Mouse (Mus musculus) lung, embryonic 16.5 days (tissue): ENCODE results near the gene Bicral. TPM values are rescaled to one million over a fixed set of nuclear protein-coding genes. Genes with fewer than 3 reads are reported as not detected.
"Not testable (repeated sequence)": the region's sequence is repeated elsewhere in the genome, so short reads cannot be mapped to it uniquely, and the experiment has no call there.

Experiments
- ATAC-seq: fragments of 200-750 bp; cut with Nextera tagmentation; 2 replicates; pipeline ENCODE4 v1.8.0; 2017; ENCODE audit warnings: low read depth, mild to moderate bottlenecking, moderate library complexity
- H3K27ac ChIP-seq: fragments of 300-500 bp; sonication (generic); 2 replicates; pipeline ENCODE4 v1.5.1; 2014; ENCODE audit warnings: mild to moderate bottlenecking, control low read depth, low read length
- H3K27me3 ChIP-seq: fragments of 300-500 bp; sonication (generic); 2 replicates; pipeline ENCODE4 v1.6.1; 2014; ENCODE audit warnings: low read depth, low read length, mixed read lengths; ENCODE audit not compliant: control insufficient read depth, insufficient read depth
- H3K36me3 ChIP-seq: fragments of 300-500 bp; sonication (generic); 2 replicates; pipeline ENCODE4 v1.6.1; 2014; ENCODE audit warnings: low read length; ENCODE audit not compliant: control insufficient read depth, insufficient read depth
- H3K4me1 ChIP-seq: fragments of 300-500 bp; sonication (generic); replicated peaks from 2 replicates; pipeline ENCODE4 v1.6.1; 2014; ENCODE audit warnings: low read length, mixed read lengths; ENCODE audit not compliant: control insufficient read depth, insufficient read depth
- H3K4me2 ChIP-seq: fragments of 300-500 bp; sonication (generic); 2 replicates; pipeline ENCODE4 v1.6.1; 2014; ENCODE audit warnings: low read depth, low read length, control low read depth
- H3K4me3 ChIP-seq: fragments of 300-500 bp; sonication (generic); 2 replicates; pipeline ENCODE4 v1.5.1; 2014; ENCODE audit warnings: mild to moderate bottlenecking, low read length, control low read depth
- H3K9ac ChIP-seq: fragments of 300-500 bp; sonication (generic); 2 replicates; pipeline ENCODE4 v1.6.1; 2014; ENCODE audit warnings: low read length, control low read depth
- H3K9me3 ChIP-seq: fragments of 300-500 bp; sonication (generic); 2 replicates; pipeline ENCODE4 v1.6.1; 2016; ENCODE audit warnings: low read length; ENCODE audit not compliant: control insufficient read depth
- WGBS: fragments of 180-500 bp; shearing (Covaris S2); extraction: QIAGEN DNeasy Blood & Tissue Kit; methylation state at CpG from one replicate; pipeline ENCODE4 v1.1.7; 2014; 5-methylcytosine and 5-hydroxymethylcytosine counted together
- polyA plus RNA-seq: library from polyadenylated mRNA; unstranded; fragments of >200 nt; fragmentation: Nextera tagmentation; extraction: Ambion mirVana; gene quantifications from 2 replicates; pipeline ENCODE4 v1.2.1, GENCODE M21; 2015

The Bicral gene
- polyA plus RNA-seq, 1 experiment from 2014 or later: 4.4 TPM

- H3K36me3 ChIP-seq: peaks cover 13% of the 10 kb centered on the region
- H3K4me1 ChIP-seq: no peaks in the 10 kb centered on the region
- 86% methylated on average over 4 of the region's 4 CpGs for WGBS
- no peak for ATAC-seq
- no peaks in the 10 kb centered on the region for H3K9me3 ChIP-seq
- no peak overlapping the region for H3K27ac ChIP-seq
- H3K9ac ChIP-seq: no peak overlapping the region
- no peak overlapping the region for H3K4me3 ChIP-seq
- no peak overlapping the region for H3K4me2 ChIP-seq
- no peaks in the 10 kb centered on the region for H3K27me3 ChIP-seq
Measured at GRCm38 (mm10) chr17:46796743-46797142, 61.5 kb downstream of the Bicral start.

DNA sequence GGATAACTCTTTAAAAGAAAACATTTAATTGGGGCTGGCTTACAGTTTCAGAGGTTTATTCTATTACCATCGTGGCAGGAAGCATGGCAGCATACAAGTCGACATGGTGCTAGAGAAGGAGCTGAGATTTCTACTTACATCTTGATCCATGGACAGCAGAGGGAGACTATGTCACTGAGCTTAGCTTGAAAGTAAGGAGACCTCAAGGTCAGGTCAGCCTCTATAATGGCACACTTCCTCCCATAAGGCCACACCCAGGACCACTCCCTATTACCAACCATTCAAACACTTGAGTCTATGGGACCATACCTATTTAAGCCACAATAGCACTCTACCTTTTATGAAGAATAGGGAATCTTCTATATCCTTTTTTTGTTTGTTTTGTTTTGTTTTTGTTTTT lies 65.3 kb downstream of the Bicral start:
- H3K9ac ChIP-seq: no peak overlapping the region
- H3K36me3 ChIP-seq: no peaks in the 10 kb centered on the region
- H3K27ac ChIP-seq: no peak overlapping the region
- no peaks in the 10 kb centered on the region for H3K27me3 ChIP-seq
- no peaks in the 10 kb centered on the region for H3K4me1 ChIP-seq
- H3K4me2 ChIP-seq: no peak overlapping the region
- 78% methylated on average over 2 of the region's 2 CpGs for WGBS
- H3K9me3 ChIP-seq: no peaks in the 10 kb centered on the region
- no peak for ATAC-seq
- no peak overlapping the region for H3K4me3 ChIP-seq

GRCm38 (mm10) chr17:46787974-46788373 lies 70.3 kb downstream of the Bicral start:
- H3K9me3 ChIP-seq, H3K9ac ChIP-seq, ATAC-seq, H3K4me1 ChIP-seq, H3K27ac ChIP-seq, H3K36me3 ChIP-seq, H3K4me2 ChIP-seq, H3K27me3 ChIP-seq, H3K4me3 ChIP-seq: not testable (repeated sequence)
- WGBS: 64% methylated on average over 2 of the region's 2 CpGs

GRCm38 (mm10) chr17:46786952-46787351 lies 71.3 kb downstream of the Bicral start:
- Histone ChIP-seq H3K4me3 (no peak overlapping the region), H3K27me3 (no peaks in the 10 kb centered on the region), H3K4me1 (no peaks in the 10 kb centered on the region), H3K36me3 (no peaks in the 10 kb centered on the region), H3K27ac (no peak overlapping the region), H3K4me2 (no peak overlapping the region), H3K9me3 (no peaks in the 10 kb centered on the region), H3K9ac (no peak overlapping the region)
- ATAC-seq: no peak
- 84% methylated on average over 5 of the region's 5 CpGs for WGBS

DNA sequence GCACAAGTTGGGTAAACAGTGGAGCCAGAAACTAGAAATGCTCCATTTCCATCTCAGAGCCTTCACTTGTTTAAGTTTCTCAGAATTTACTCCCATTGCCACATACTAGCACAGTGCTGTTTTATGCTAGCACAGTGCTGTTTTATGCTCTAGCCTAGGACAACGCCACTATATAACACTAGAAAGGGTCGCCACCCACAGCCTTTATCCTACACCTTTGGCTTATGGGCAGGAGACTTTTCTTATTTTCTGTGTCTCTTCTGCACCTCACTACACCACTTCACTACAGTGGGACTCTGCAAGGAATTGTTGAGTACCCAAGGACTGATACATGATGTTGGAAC lies 75.1 kb downstream of the Bicral start:
- Histone ChIP-seq H3K9me3 (no peaks in the 10 kb centered on the region), H3K4me3 (peak overlapping the region; percentile 77), H3K4me1 (peaks cover 6% of the 10 kb centered on the region), H3K9ac (peak overlapping the region; percentile 81), H3K27ac (peak overlapping the region; percentile 89), H3K36me3 (peaks cover 24% of the 10 kb centered on the region), H3K27me3 (no peaks in the 10 kb centered on the region), H3K4me2 (peak overlapping the region; percentile 74)
- ATAC-seq: no peak
- 84% methylated on average over 2 of the region's 2 CpGs for WGBS

DNA sequence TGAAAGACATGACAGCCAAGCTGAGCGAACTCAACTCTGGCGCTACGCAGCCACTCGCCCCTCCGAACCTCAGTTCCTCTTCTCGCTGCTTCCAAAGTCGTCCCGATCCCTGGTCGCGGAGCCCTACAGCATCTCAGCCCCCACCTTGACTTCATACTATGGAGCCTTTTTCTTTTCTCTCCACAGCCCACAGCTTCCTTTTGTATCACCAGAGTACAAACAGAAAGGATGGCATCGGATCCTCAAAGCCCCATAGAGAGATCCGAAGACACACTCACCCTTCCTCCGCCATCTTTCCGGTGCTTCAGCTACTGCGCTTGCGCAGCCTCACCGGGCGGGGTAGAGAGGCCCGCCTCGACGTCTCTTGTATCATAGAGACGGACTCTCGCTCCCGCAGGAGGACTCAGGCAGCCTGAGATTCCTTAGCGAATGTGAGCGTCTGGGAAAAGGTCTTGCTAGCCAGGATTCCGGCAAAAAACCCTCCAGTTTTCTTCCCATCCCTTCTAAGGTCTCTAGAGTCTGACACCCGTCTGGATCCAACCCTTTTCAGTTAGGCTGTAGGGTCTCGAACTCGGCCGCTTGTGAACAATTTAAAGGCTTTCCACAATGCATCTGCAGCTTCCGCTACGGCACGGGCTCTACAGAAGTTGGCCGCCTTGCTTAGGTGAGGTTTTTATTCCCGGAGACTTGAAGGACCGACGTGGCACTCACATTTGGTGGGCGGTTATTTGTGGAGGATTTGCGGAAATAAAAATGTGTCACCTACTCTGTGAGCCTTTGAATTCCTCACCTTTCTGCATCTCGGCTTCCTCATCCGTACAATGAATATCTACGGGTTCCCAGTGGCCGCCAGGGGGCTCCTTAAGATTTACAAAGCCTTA lies 75.7 kb downstream of the Bicral start, which contains the start of gene Rpl7l1:
Gene Rpl7l1 (minus strand): TSS at position 332 of the 881 bp plus-strand sequence.
- Histone ChIP-seq H3K4me2 (peak within 1 kb of the TSS; percentile 74), H3K27me3 (no peaks in the 10 kb centered on the region), H3K9me3 (no peaks in the 10 kb centered on the region), H3K4me3 (peak within 1 kb of the TSS; percentile 77), H3K27ac (peak within 1 kb of the TSS; percentile 89), H3K9ac (peak within 1 kb of the TSS; percentile 82), H3K36me3 (peaks cover 30% of the 10 kb centered on the region), H3K4me1 (peaks cover 6% of the 10 kb centered on the region)
- WGBS: under 1% methylated on average over 44 of the region's 44 CpGs
- peak; percentile 97 for ATAC-seq

DNA sequence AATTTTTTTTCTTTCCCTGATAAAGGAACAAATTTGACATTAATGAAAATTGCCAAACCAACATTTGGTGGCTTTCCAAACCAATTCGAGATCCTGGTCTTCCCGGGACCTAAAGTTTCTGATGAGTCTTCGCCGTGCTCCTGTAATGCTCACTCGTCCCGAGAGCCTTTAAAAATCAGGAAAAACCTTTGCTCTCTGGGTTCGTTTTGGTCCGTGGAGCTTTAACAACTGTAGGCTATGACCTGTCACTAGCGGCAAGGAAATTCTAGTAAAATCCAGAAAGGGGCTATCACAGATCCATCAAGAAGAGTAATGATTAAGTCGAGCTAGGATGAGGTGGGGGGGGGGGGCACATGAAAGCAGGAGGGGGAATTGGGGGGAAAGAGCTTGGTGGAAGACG lies 76.4 kb downstream of the Bicral start:
- Histone ChIP-seq H3K9me3 (no peaks in the 10 kb centered on the region), H3K4me2 (peak overlapping the region; percentile 74), H3K4me3 (peak overlapping the region; percentile 77), H3K9ac (peak overlapping the region; percentile 82), H3K27me3 (no peaks in the 10 kb centered on the region), H3K36me3 (peaks cover 37% of the 10 kb centered on the region), H3K4me1 (peaks cover 6% of the 10 kb centered on the region), H3K27ac (peak overlapping the region; percentile 88)
- peak; percentile 4; the same call in 1 of the 2 replicates for ATAC-seq
- WGBS: 2% methylated on average over 11 of the region's 11 CpGs

- ATAC-seq: no peak
- Histone ChIP-seq H3K36me3 (peaks cover 57% of the 10 kb centered on the region), H3K27ac (peak overlapping the region; percentile 69), H3K9ac (no peak overlapping the region), H3K27me3 (no peaks in the 10 kb centered on the region), H3K4me3 (no peak overlapping the region), H3K4me2 (no peak overlapping the region), H3K4me1 (peaks cover 22% of the 10 kb centered on the region), H3K9me3 (no peaks in the 10 kb centered on the region)
- 39% methylated on average over 3 of the region's 3 CpGs for WGBS
Measured at GRCm38 (mm10) chr17:46776087-46776486, 82.2 kb downstream of the Bicral start.

GRCm38 (mm10) chr17:46775070-46775469 lies 83.2 kb downstream of the Bicral start:
- H3K4me2 ChIP-seq: no peak overlapping the region
- H3K4me1 ChIP-seq: peaks cover 21% of the 10 kb centered on the region
- H3K27ac ChIP-seq: no peak overlapping the region
- no peak overlapping the region for H3K9ac ChIP-seq
- H3K9me3 ChIP-seq: no peaks in the 10 kb centered on the region
- ATAC-seq: no peak
- H3K4me3 ChIP-seq: no peak overlapping the region
- H3K27me3 ChIP-seq: no peaks in the 10 kb centered on the region
- H3K36me3 ChIP-seq: peaks cover 50% of the 10 kb centered on the region
- 85% methylated on average over 9 of the region's 9 CpGs for WGBS
